Mouse (Mus musculus) hindbrain, embryonic 11.5 days (tissue): ENCODE data around the gene Fam241a. TPM values are rescaled to one million over a fixed set of nuclear protein-coding genes. Genes with fewer than 3 reads are reported as not detected.
A peak's percentile ranks its signal among the peaks of the same experiment; 100 is the strongest.

ENCODE experiments used
- ATAC-seq: fragments of 200-750 bp; cut with Nextera tagmentation; 2 replicates; pipeline ENCODE4 v1.8.0; 2017; ENCODE audit warnings: mild to moderate bottlenecking, moderate TSS enrichment, moderate library complexity; ENCODE audit not compliant: low FRiP score
- DNase-seq: peaks from one replicate; pipeline ENCODE4 v3.0.0-alpha.2; 2015; ENCODE audit warnings: low spot score
- H3K27ac ChIP-seq: fragments of 300-500 bp; sonication (generic); 2 replicates; pipeline ENCODE4 v1.5.1; 2014; ENCODE audit warnings: mild to moderate bottlenecking, low read depth, low read length
- H3K27me3 ChIP-seq: fragments of 300-500 bp; sonication (generic); 2 replicates; pipeline ENCODE4 v1.6.1; 2014; ENCODE audit warnings: mild to moderate bottlenecking, low read length, moderate library complexity, mixed read lengths; ENCODE audit not compliant: control insufficient read depth, insufficient read depth
- H3K36me3 ChIP-seq: fragments of 300-500 bp; sonication (generic); 2 replicates; pipeline ENCODE4 v1.6.1; 2014; ENCODE audit warnings: mild to moderate bottlenecking, low read length, moderate library complexity, mixed read lengths; ENCODE audit not compliant: control insufficient read depth, insufficient read depth
- H3K4me1 ChIP-seq: fragments of 300-500 bp; sonication (generic); replicated peaks from 2 replicates; pipeline ENCODE4 v1.6.1; 2014; ENCODE audit warnings: low read length, mixed read lengths; ENCODE audit not compliant: control insufficient read depth, insufficient read depth
- H3K4me2 ChIP-seq: fragments of 300-500 bp; sonication (generic); replicated peaks from 2 replicates; pipeline ENCODE4 v1.6.1; 2014; ENCODE audit warnings: mild to moderate bottlenecking, low read depth, low read length
- H3K4me3 ChIP-seq: fragments of 300-500 bp; sonication (generic); 2 replicates; pipeline ENCODE4 v1.5.1; 2014; ENCODE audit warnings: low read depth, low read length
- H3K9ac ChIP-seq: fragments of 300-500 bp; sonication (generic); 2 replicates; pipeline ENCODE4 v1.6.1; 2014; ENCODE audit warnings: low read depth, low read length
- H3K9me3 ChIP-seq: fragments of 300-500 bp; sonication (generic); 2 replicates; pipeline ENCODE4 v1.6.1; 2016; ENCODE audit warnings: low read length; ENCODE audit not compliant: control insufficient read depth
- WGBS: fragments of 180-500 bp; shearing (Covaris S2); extraction: QIAGEN DNeasy Blood & Tissue Kit; methylation state at CpG from one replicate; pipeline ENCODE4 v1.1.7; 2014; 5-methylcytosine and 5-hydroxymethylcytosine counted together
- polyA plus RNA-seq: library from polyadenylated mRNA; unstranded; fragments of >200 nt; fragmentation: Nextera tagmentation; extraction: Ambion mirVana; gene quantifications from 2 replicates; pipeline ENCODE4 v1.2.1, GENCODE M21; 2014

The Fam241a gene
- polyA plus RNA-seq, 1 experiment from 2014 or later = 10.8 TPM

DNA sequence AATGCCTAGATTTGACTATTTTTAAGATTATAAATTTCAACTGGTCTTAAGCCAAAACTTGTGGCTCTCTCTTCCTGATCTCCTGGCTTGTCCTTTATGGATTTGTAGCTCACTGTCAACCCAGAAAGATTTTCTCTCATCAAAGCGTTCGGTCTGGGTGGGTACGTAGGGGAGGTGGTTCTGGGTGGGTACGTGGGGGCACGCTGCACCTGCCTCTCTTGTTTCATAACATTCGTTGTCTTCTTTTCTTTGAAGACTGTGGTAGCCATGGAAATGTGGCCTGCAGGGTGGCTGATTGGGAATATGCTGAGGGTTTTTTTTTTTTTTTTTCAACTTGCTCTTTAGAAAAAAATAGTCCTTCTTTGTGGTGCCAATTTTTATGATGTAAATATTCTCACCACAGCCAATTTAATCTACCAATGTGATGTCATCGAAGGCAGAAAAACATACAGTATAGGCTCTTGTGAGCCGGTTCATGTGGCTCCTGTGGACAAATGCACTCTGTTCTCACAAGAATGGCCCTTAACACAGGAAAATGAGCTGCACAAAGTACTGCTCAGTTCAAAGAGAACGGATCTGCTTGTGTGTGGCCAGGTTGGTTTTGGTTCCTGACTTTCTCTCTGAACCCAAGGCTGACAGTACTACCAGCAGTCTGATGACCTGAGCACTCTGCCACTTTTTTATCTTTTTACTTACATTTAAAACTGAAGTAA is 27.9 kb downstream of the Fam241a start:
- WGBS = 64% methylated on average over 9 of the region's 9 CpGs
- DNase-seq = no peak
- H3K4me1 ChIP-seq = no peaks in the 10 kb centered on the region
- H3K9ac ChIP-seq = no peak overlapping the region
- H3K27ac ChIP-seq = no peak overlapping the region
- H3K36me3 ChIP-seq = no peaks in the 10 kb centered on the region
- no peak overlapping the region for H3K4me2 ChIP-seq
- H3K9me3 ChIP-seq = no peaks in the 10 kb centered on the region
- ATAC-seq = peak; percentile 57
- H3K4me3 ChIP-seq = no peak overlapping the region
- H3K27me3 ChIP-seq = no peaks in the 10 kb centered on the region

- DNase-seq (no peak), ATAC-seq (no peak)
- Histone ChIP-seq H3K9ac (no peak overlapping the region), H3K4me3 (no peak overlapping the region), H3K27me3 (no peaks in the 10 kb centered on the region), H3K36me3 (no peaks in the 10 kb centered on the region), H3K9me3 (no peaks in the 10 kb centered on the region), H3K4me2 (no peak overlapping the region), H3K4me1 (no peaks in the 10 kb centered on the region), H3K27ac (no peak overlapping the region)
- WGBS = 35% methylated on average over 2 of the region's 2 CpGs
Measured at GRCm38 (mm10) chr3:127864242-127864641, 31.9 kb downstream of the Fam241a start.

GRCm38 (mm10) chr3:127863571-127863970 is 32.6 kb downstream of the Fam241a start:
- H3K9me3 ChIP-seq = no peaks in the 10 kb centered on the region
- no peaks in the 10 kb centered on the region for H3K36me3 ChIP-seq
- no peak overlapping the region for H3K4me2 ChIP-seq
- no peak overlapping the region for H3K27ac ChIP-seq
- H3K27me3 ChIP-seq = no peaks in the 10 kb centered on the region
- H3K9ac ChIP-seq = no peak overlapping the region
- 80% methylated on average over 3 of the region's 3 CpGs for WGBS
- DNase-seq = no peak
- no peaks in the 10 kb centered on the region for H3K4me1 ChIP-seq
- ATAC-seq = no peak
- H3K4me3 ChIP-seq = no peak overlapping the region

GRCm38 (mm10) chr3:127862479-127862878 is 33.6 kb downstream of the Fam241a start:
- Histone ChIP-seq H3K36me3 (no peaks in the 10 kb centered on the region), H3K4me2 (no peak overlapping the region), H3K9me3 (no peaks in the 10 kb centered on the region), H3K4me3 (no peak overlapping the region), H3K27me3 (no peaks in the 10 kb centered on the region), H3K9ac (no peak overlapping the region), H3K27ac (no peak overlapping the region), H3K4me1 (no peaks in the 10 kb centered on the region)
- DNase-seq (no peak), ATAC-seq (no peak)
- 79% methylated on average over 4 of the region's 4 CpGs for whole genome bisulfite sequencing

GRCm38 (mm10) chr3:127861340-127861739 is 34.8 kb downstream of the Fam241a start:
- WGBS = 90% methylated on average over 11 of the region's 11 CpGs
- H3K9ac ChIP-seq = no peak overlapping the region
- H3K4me3 ChIP-seq = no peak overlapping the region
- no peak overlapping the region for H3K4me2 ChIP-seq
- no peaks in the 10 kb centered on the region for H3K9me3 ChIP-seq
- no peaks in the 10 kb centered on the region for H3K4me1 ChIP-seq
- no peak for ATAC-seq
- H3K27ac ChIP-seq = no peak overlapping the region
- H3K36me3 ChIP-seq = no peaks in the 10 kb centered on the region
- no peak for DNase-seq
- no peaks in the 10 kb centered on the region for H3K27me3 ChIP-seq

- Histone ChIP-seq H3K9me3 (no peaks in the 10 kb centered on the region), H3K4me3 (no peak overlapping the region), H3K36me3 (no peaks in the 10 kb centered on the region), H3K27me3 (no peaks in the 10 kb centered on the region), H3K9ac (no peak overlapping the region), H3K27ac (no peak overlapping the region), H3K4me1 (no peaks in the 10 kb centered on the region), H3K4me2 (no peak overlapping the region; the same call in 1 of the 2 replicates)
- peak; percentile 69; the same call in 1 of the 2 replicates for ATAC-seq
- WGBS = 17% methylated on average over 15 of the region's 15 CpGs
- peak; percentile 79 for DNase-seq
Measured at GRCm38 (mm10) chr3:127853431-127854206, 42.5 kb downstream of the Fam241a start.

DNA sequence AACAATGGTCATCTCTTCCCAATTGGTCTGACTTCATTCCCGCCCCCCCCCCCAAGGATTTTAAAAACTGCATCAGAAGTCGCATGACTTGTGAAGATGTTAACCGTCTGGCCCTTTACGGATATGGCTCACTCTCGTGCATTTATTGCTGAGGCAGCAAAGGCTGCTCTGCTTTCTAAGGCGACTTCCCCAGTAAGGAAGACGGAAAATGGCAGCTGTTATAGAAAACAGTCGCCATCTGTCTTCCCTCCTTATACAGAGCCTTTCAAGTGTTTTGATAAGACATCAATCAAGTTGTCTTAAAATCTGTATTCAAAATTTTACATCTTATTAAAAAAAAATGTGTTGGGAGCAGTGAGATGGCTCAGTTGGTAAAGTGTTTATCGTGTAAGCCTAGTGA is 43.4 kb downstream of the Fam241a start:
- H3K4me1 ChIP-seq = no peaks in the 10 kb centered on the region
- H3K27me3 ChIP-seq = no peaks in the 10 kb centered on the region
- 77% methylated on average over 9 of the region's 9 CpGs for WGBS
- no peaks in the 10 kb centered on the region for H3K9me3 ChIP-seq
- H3K9ac ChIP-seq = no peak overlapping the region
- 0 out of 2 replicates have a peak, but pooled peaks have one; percentile 17 for ATAC-seq
- no peak overlapping the region for H3K4me3 ChIP-seq
- no peaks in the 10 kb centered on the region for H3K36me3 ChIP-seq
- no peak for DNase-seq
- H3K27ac ChIP-seq = no peak overlapping the region
- H3K4me2 ChIP-seq = no peak overlapping the region

GRCm38 (mm10) chr3:127850776-127851646 is 45.1 kb downstream of the Fam241a start:
- DNase-seq = no peak
- Histone ChIP-seq H3K4me2 (no peak overlapping the region), H3K27ac (no peak overlapping the region), H3K27me3 (no peaks in the 10 kb centered on the region), H3K9ac (no peak overlapping the region), H3K4me3 (no peak overlapping the region), H3K4me1 (no peaks in the 10 kb centered on the region), H3K9me3 (no peaks in the 10 kb centered on the region), H3K36me3 (no peaks in the 10 kb centered on the region)
- no peak for ATAC-seq
- 63% methylated on average over 9 of the region's 9 CpGs for WGBS
